Mouse (Mus musculus) forebrain, embryonic 12.5 days (tissue): ENCODE measurements around the gene Lix1l. TPM values are rescaled to one million over a fixed set of nuclear protein-coding genes. Genes with fewer than 3 reads are reported as not detected.

Experiments used
- ATAC-seq: fragments of 200-750 bp; cut with Nextera tagmentation; 2 replicates; pipeline ENCODE4 v1.8.0; 2017; ENCODE audit warnings: moderate TSS enrichment; ENCODE audit not compliant: low FRiP score
- H3K27ac ChIP-seq: fragments of 300-500 bp; sonication (generic); 2 replicates; pipeline ENCODE4 v1.5.1; 2016; ENCODE audit warnings: mild to moderate bottlenecking
- H3K27me3 ChIP-seq: fragments of 300-500 bp; sonication (generic); 2 replicates; pipeline ENCODE4 v1.6.1; 2016; ENCODE audit warnings: mild to moderate bottlenecking
- H3K36me3 ChIP-seq: fragments of 300-500 bp; sonication (generic); replicated peaks from 2 replicates; pipeline ENCODE4 v1.6.1; 2016; ENCODE audit warnings: mild to moderate bottlenecking
- H3K4me1 ChIP-seq: fragments of 300-500 bp; sonication (generic); 2 replicates; pipeline ENCODE4 v1.6.1; 2016
- H3K4me2 ChIP-seq: fragments of 300-500 bp; sonication (generic); 2 replicates; pipeline ENCODE4 v1.6.1; 2016; ENCODE audit warnings: mild to moderate bottlenecking, moderate library complexity
- H3K4me3 ChIP-seq: fragments of 300-500 bp; sonication (generic); replicated peaks from 2 replicates; pipeline ENCODE4 v1.5.1; 2016; ENCODE audit warnings: mild to moderate bottlenecking
- H3K9ac ChIP-seq: fragments of 300-500 bp; sonication (generic); 2 replicates; pipeline ENCODE4 v1.6.1; 2016; ENCODE audit warnings: mild to moderate bottlenecking
- H3K9me3 ChIP-seq: fragments of 300-500 bp; sonication (generic); 2 replicates; pipeline ENCODE4 v1.6.1; 2016
- WGBS: fragments of 180-500 bp; shearing (Covaris S2); methylation state at CpG from one replicate; pipeline ENCODE4 v1.1.7; 2016; 5-methylcytosine and 5-hydroxymethylcytosine counted together
- polyA plus RNA-seq: library from polyadenylated mRNA; unstranded; fragments of >200 nt; fragmentation: Nextera tagmentation; extraction: Ambion mirVana; gene quantifications from 2 replicates; pipeline ENCODE4 v1.2.1, GENCODE M21; 2016

Gene Lix1l
- polyA plus RNA-seq, 1 experiment from 2014 or later, result 6.2 TPM

DNA sequence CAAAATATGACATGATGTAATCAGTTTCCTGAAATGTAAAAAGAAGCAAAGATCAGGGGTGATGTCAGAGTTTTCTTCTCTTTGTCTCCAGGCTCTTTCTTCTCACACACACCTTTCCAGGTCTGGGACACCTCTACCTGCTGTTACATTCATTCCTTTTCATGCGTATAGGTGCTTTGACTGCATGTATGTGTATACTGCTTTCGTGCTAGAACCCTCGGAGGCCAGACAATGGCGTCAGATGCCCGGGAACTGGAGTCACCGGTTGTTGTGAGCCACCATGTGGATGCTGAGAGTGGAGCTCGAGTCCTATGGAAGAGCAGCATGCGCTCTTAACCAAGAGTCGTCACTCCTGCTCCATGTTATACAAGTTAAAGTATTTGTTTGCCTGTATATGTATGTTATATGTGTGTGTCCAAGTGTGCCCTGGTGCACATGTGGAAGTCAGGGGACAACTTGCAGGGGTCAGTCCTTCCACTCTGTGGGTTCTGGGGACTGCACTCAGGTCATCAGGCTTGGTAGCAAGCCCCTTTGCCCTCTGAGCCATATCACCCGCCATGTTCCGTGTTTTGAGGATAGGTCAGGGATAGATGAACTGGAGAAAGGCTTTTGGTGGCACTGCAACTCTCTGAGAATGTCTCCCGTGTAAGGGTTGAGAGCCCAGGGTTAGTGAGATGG lies 22.2 kb upstream of the Lix1l start:
- Histone ChIP-seq H3K4me3 (no peak overlapping the region), H3K36me3 (no peaks in the 10 kb centered on the region), H3K4me2 (no peak overlapping the region), H3K9ac (peak overlapping the region; percentile 7; the same call in 1 of the 2 replicates), H3K27me3 (peaks cover 13% of the 10 kb centered on the region), H3K27ac (no peak overlapping the region), H3K9me3 (no peaks in the 10 kb centered on the region), H3K4me1 (peaks cover 26% of the 10 kb centered on the region)
- 84% methylated on average over 12 of the region's 12 CpGs for WGBS
- no peak for ATAC-seq

DNA sequence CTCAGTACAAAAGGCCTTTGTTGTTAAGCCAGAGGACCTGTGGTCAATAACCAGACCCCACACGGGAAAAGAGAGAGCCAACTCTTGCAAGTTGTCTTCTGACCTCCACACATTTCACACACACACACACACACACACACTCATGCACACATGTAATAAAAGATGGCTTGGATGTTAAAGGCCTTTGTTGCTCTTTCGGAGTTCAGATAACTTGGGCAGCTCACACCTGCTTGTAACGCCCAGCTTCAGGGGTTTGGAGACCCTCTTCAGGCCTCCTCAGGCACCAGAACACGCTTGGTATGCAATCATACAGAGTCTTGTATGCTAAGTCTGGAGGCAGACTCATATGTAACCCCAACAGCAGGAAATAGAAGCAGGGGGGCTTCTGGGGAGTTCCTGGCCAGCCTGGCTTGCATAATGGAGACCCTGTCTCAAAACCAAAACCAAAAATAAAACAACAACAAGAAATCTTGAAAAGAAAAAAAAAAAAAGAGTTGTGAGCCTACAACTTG lies 21.7 kb upstream of the Lix1l start:
- no peak overlapping the region for H3K9ac ChIP-seq
- H3K36me3 ChIP-seq, result no peaks in the 10 kb centered on the region
- no peak overlapping the region for H3K4me2 ChIP-seq
- ATAC-seq, result no peak
- H3K27ac ChIP-seq, result no peak overlapping the region
- H3K4me1 ChIP-seq, result peaks cover 26% of the 10 kb centered on the region
- H3K4me3 ChIP-seq, result no peak overlapping the region
- no peaks in the 10 kb centered on the region for H3K9me3 ChIP-seq
- WGBS, result 67% methylated on average over 4 of the region's 4 CpGs
- peaks cover 13% of the 10 kb centered on the region for H3K27me3 ChIP-seq

DNA sequence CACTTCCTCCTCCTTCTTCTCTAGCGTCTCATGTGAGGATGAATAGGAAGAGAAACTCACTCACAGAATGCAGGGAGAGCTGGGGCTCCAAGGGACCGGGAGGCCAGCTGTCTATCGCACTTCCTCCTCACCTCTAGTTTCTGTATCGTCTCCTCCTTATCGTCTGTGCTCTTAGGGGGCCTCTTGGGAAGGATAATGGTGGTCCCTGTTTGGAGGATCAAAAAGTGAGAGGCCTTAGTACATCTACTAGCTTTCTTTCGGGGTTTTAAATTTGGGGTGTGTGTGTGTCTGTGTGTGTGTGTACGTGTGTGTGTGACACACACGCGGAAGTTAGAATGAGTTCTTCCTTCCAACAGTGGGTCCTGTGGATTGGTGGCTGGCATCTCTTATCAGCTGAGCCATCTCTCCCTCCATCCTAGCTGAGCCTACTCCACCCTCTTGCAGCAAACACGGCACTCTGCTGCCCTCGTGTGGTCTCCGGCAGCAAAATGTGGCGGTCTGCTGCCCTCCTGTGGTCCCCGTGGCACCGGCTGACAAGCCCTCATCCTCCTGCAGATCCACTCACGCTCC lies 21.0 kb upstream of the Lix1l start:
- Histone ChIP-seq H3K9me3 (no peaks in the 10 kb centered on the region), H3K4me2 (peak overlapping the region; percentile 47), H3K4me3 (peak overlapping the region; percentile 19; the same call in 1 of the 2 replicates), H3K36me3 (no peaks in the 10 kb centered on the region), H3K4me1 (peaks cover 26% of the 10 kb centered on the region), H3K9ac (peak overlapping the region; percentile 41; the same call in 1 of the 2 replicates), H3K27ac (no peak overlapping the region), H3K27me3 (peaks cover 13% of the 10 kb centered on the region)
- 15% methylated on average over 16 of the region's 16 CpGs for WGBS
- ATAC-seq, result peak; percentile 80

DNA sequence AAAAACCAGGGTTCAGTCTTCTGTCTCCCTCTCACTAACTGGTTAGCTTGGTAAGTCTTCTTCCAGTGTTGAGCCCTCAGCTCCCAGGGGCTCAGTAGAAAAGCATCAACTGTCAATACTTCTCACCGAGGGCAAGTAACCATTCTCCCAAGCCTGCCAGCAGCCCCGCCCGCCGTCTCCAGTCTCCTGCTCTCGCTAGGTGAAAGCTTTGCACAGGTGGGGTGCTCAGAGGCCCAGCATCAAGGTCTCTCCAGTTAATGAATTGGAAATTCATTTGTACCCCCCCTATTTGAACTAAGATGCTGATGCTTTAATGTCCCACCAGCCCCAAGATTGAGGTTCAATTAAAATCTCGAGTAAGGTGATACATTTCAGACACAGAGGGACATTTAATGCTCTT lies 19.8 kb upstream of the Lix1l start:
- H3K27ac ChIP-seq, result no peak overlapping the region
- no peak overlapping the region for H3K4me2 ChIP-seq
- ATAC-seq, result no peak
- WGBS, result 39% methylated on average over 6 of the region's 6 CpGs
- H3K4me3 ChIP-seq, result no peak overlapping the region
- peaks cover 24% of the 10 kb centered on the region for H3K4me1 ChIP-seq
- H3K9me3 ChIP-seq, result no peaks in the 10 kb centered on the region
- no peaks in the 10 kb centered on the region for H3K36me3 ChIP-seq
- no peak overlapping the region for H3K9ac ChIP-seq
- peaks cover 13% of the 10 kb centered on the region for H3K27me3 ChIP-seq

DNA sequence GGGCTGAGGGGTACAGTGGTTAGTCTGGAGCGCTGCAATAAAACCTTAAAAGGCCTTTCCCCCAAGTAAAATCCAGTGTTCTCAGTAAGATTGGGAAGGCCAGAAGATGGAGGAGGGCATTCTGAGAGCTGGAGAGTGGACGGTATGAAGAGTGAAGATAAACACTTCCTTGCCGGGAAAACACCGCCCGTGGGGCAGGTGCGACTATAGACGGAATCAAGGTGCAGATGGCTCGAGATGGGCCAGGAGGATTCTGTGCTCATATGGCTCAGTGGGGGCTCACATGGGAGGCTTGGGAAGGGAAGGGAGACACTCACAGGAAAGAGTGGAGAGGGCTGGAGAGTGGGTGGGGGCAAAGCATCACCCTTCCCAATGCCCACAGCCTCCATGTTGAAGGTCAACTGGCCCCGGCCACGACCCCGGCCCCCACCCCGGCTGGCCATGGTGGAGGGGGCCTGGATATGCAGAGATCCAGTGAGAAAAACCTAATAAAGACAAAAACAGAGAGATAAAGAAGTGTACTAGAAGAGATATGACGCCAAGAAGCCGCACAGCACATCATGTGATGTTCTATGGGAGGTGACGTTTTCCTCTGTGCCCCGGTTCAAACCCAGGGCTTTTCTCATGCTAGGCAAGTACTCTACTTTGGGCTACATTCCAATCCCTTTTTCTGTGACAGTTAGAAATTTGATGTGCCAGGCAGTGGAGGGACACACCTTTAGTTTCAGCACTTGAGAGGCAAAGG lies 19.0 kb upstream of the Lix1l start:
- 84% methylated on average over 16 of the region's 16 CpGs for WGBS
- ATAC-seq, result no peak
- no peak overlapping the region for H3K27ac ChIP-seq

DNA sequence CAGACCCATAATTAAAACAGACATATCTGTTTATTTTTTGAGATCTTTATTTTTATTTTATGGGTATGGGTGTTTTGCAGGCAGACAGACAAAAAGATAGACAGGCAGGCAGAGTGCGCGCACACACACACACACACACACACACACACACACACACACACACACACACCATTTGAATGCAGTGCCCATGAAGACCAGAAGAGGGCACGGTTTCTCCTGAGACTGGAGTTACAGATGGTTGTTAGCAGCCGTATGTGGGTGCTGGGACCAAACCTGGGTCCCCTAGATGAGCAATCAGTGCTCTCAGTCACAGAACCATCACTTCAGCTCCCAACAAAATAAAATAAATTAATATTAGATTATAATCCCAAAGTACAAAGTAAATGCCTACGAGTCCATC lies 17.6 kb upstream of the Lix1l start:
- H3K4me2 ChIP-seq, result no peak overlapping the region
- no peak for ATAC-seq

More for the DNA sequence above, 19.0 kb upstream of the Lix1l start:
- Histone ChIP-seq H3K27me3 (peaks cover 13% of the 10 kb centered on the region), H3K4me3 (no peak overlapping the region), H3K4me1 (peaks cover 17% of the 10 kb centered on the region), H3K36me3 (no peaks in the 10 kb centered on the region), H3K4me2 (no peak overlapping the region), H3K9me3 (no peaks in the 10 kb centered on the region), H3K9ac (no peak overlapping the region)

DNA sequence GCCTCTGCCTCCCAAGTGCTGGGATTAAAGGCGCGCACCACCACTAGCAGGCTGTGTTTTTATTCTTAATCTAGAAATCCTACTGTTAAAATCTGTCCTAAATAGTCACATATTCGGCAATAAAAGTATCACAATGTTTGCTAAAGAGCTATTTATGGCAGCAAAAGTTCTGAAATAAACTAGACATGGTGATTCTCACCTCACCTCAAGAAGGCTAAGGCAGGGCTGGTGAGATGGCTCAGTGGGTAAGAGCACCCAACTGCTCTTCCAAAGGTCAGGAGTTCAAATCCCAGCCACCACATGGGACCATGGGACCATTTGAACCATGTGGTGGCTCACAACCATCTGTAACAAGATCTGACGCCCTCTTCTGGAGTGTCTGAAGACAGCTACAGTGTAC lies 10.3 kb upstream of the Lix1l start:
- no peak overlapping the region for H3K4me2 ChIP-seq
- H3K9ac ChIP-seq, result no peak overlapping the region
- H3K27ac ChIP-seq, result no peak overlapping the region
- H3K36me3 ChIP-seq, result no peaks in the 10 kb centered on the region
- no peak overlapping the region for H3K4me3 ChIP-seq
- H3K4me1 ChIP-seq, result peaks cover 18% of the 10 kb centered on the region
- WGBS, result 86% methylated on average over 4 of the region's 4 CpGs
- no peak for ATAC-seq
- H3K27me3 ChIP-seq, result peaks cover 10% of the 10 kb centered on the region
- no peaks in the 10 kb centered on the region for H3K9me3 ChIP-seq

More for the DNA sequence above, 17.6 kb upstream of the Lix1l start:
- no peaks in the 10 kb centered on the region for H3K36me3 ChIP-seq
- H3K27ac ChIP-seq, result no peak overlapping the region
- H3K27me3 ChIP-seq, result peaks cover 13% of the 10 kb centered on the region
- no peak overlapping the region for H3K4me3 ChIP-seq
- H3K9me3 ChIP-seq, result no peaks in the 10 kb centered on the region
- H3K4me1 ChIP-seq, result peaks cover 11% of the 10 kb centered on the region
- H3K9ac ChIP-seq, result no peak overlapping the region
- WGBS, result 91% methylated on average over 5 of the region's 5 CpGs

DNA sequence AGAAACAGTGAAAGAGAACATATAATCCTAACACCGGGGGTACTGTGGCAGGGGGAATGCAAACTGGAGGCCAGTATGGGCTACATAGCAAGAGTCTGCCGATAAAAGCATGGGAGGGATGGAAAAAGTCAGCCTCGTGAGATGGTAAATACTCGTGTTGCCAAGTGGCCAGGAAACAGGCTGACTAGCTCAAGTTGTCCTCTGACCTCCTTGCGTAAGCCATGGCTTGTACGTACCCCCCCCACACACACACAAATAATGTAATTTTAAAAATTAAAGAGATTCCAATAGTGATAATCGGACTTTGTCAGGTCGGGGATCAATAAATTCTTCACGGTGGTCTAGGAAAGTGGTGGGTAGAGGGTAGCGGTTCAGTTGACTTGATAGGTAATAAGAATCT lies 7.6 kb upstream of the Lix1l start:
- ATAC-seq, result no peak
- Histone ChIP-seq H3K27ac (peak overlapping the region; percentile 88), H3K4me1 (peaks cover 44% of the 10 kb centered on the region), H3K4me3 (peak overlapping the region; percentile 62), H3K36me3 (no peaks in the 10 kb centered on the region), H3K9ac (peak overlapping the region; percentile 64), H3K27me3 (peaks cover 28% of the 10 kb centered on the region), H3K4me2 (peak overlapping the region; percentile 77), H3K9me3 (no peaks in the 10 kb centered on the region)
- under 1% methylated on average over 10 of the region's 10 CpGs for WGBS

DNA sequence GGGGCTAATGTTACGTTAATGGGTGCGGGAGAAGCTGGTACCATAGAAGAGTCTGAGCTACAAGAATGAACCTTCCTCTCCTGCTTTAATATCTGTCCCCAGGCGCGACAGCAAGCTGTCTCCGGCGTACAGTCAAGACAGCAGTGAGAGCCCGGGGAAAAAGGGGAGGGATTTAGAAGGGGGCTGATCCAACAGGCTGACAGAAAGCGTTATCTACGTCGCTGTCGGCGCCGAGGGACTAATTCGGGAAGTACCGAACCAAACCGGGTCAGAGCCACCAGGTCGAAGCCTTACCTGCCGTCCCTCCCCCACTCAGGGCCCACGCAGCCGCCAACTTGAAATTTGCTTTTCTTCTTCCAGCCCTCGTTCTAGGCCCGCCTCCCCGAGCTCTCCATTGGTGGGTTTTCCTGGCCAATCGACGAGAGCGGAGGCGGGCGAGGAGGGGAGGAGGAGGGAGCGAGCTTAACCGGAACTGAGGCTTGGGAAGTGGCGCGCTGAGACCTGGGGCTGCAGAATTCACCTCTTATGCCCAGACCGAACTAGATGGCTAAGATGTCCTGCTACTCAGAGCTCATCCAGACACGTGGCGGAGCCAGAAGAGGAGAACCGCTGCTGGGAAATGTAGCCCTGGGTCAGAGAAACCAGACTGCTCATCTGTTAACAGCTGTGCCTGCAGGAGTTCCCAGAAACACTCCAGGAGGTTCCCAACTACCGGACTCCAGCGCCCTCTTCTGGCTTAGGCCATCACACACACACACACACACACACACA lies 7.0 kb upstream of the Lix1l start, which contains the start of gene Polr3gl:
Gene Polr3gl, minus strand, starts transcription at position 392 of the 771 bp plus-strand sequence.
- H3K27me3 ChIP-seq, result peaks cover 30% of the 10 kb centered on the region
- peak within 1 kb of the TSS; percentile 77 for H3K4me2 ChIP-seq
- peak within 1 kb of the TSS; percentile 88 for H3K27ac ChIP-seq
- no peaks in the 10 kb centered on the region for H3K9me3 ChIP-seq
- WGBS, result under 1% methylated on average over 37 of the region's 38 CpGs
- peak within 1 kb of the TSS; percentile 64 for H3K9ac ChIP-seq
- H3K4me1 ChIP-seq, result peaks cover 50% of the 10 kb centered on the region
- ATAC-seq, result peak; percentile 87
- no peaks in the 10 kb centered on the region for H3K36me3 ChIP-seq
- H3K4me3 ChIP-seq, result peak within 1 kb of the TSS; percentile 62

DNA sequence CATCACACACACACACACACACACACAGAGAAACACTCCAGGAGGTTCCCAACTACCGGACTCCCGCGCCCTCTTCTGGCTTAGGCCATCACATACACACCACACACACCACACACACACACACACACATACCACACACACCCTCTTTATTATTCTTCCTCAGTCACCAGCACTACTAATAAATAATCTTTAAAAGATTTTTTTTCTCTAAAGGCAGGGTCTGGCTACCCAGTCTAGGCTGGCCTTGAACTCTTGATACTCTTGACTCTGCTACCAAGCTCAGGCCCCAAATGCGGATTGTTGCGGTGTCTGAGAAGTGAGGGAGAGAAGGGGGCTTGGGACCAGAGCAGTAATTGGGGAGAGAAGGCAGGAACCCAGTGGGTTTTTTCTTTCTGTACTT lies 6.1 kb upstream of the Lix1l start:
- Histone ChIP-seq H3K27me3 (peaks cover 37% of the 10 kb centered on the region), H3K27ac (no peak overlapping the region), H3K4me2 (no peak overlapping the region), H3K4me1 (peaks cover 58% of the 10 kb centered on the region), H3K9ac (no peak overlapping the region), H3K4me3 (no peak overlapping the region), H3K9me3 (no peaks in the 10 kb centered on the region), H3K36me3 (no peaks in the 10 kb centered on the region)
- ATAC-seq, result no peak
- WGBS, result 78% methylated on average over 5 of the region's 5 CpGs

DNA sequence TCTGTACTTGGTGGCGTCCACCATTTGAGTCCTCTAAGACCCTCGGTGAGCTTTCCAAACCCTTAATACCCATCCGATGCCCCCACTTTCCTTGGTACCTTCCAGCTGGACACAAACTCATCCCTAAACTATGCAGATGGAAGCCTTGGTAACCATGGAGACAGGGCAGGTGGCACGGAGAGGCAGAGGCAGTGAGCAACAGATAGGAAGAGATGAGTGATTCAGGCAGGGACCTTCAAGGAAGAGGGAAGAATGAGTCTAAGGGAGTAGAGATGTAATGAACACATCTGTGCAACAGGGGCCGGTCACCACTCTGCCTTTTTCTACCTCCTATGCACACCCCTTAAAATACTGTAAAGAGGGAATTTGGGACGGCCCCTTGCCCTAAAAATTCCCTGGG lies 5.3 kb upstream of the Lix1l start:
- peak overlapping the region; percentile 95 for H3K4me2 ChIP-seq
- no peaks in the 10 kb centered on the region for H3K9me3 ChIP-seq
- H3K27me3 ChIP-seq, result peaks cover 37% of the 10 kb centered on the region
- H3K36me3 ChIP-seq, result no peaks in the 10 kb centered on the region
- H3K9ac ChIP-seq, result no peak overlapping the region; the same call in 1 of the 2 replicates
- H3K4me3 ChIP-seq, result peak overlapping the region; percentile 49; the same call in 1 of the 2 replicates
- peaks cover 65% of the 10 kb centered on the region for H3K4me1 ChIP-seq
- no peak overlapping the region for H3K27ac ChIP-seq
- 17% methylated on average over 6 of the region's 6 CpGs for WGBS
- no peak for ATAC-seq
